In genomic region chr4:123433171-123433570, GRCm38 (mm10) we compare ENCODE assay signal across 21 mouse cellular contexts.
DNase-seq lines count a peak whose midpoint lies in the region; ATAC-seq and TF ChIP-seq lines count a peak whose summit lies in the region.
"Had no signal": no experiment of that assay in that cellular context is flagged by ENCODE, and none has a peak within 500 bp of the region (broad histone marks: within the 10 kb centered on the region; RNA-seq: fewer than 3 reads in every experiment).

No protein-coding gene starts in this region.

- TF ChIP-seq EP300 in liver, postnatal 0 days (IDR thresholded peaks at IDR 0.05; ENCODE audit: low read depth) = no peak

- peak; percentile 78 for DNase-seq in heart, adult 11 months
- DNase-seq in liver, adult 2 months (ENCODE audit: extremely low read depth, low read depth, low spot score) = peak; percentile 65
- no peak for DNase-seq in liver, postnatal 0 days
- peak; percentile 54 for DNase-seq in brain, adult 2 months (ENCODE audit: low read depth, low spot score)
- no peak for DNase-seq in midbrain, postnatal 0 days (ENCODE audit: low spot score)
- DNase-seq: adrenal gland, adult 8-10 months; adrenal gland, postnatal 14 days; adrenal gland, postnatal 36 days; cerebellum, adult 11-12 months; cerebellum, adult 2 months; cerebellum, adult 9-10 months; cerebellum, postnatal 10 days; cerebellum, postnatal 25 days had no signal

- no peak overlapping the region for H3K9ac ChIP-seq in heart, embryonic 12.5 days
- H3K9ac ChIP-seq in liver, adult 2 months (ENCODE audit: low read depth, low read length) = no peak overlapping the region
- H3K9ac ChIP-seq in liver, postnatal 0 days (replicated peaks) = no peak overlapping the region
- H3K9ac ChIP-seq in midbrain, postnatal 0 days (replicated peaks; ENCODE audit: low read length, poor library complexity, severe bottlenecking) = no peak overlapping the region
- H3K9ac ChIP-seq: embryonic facial prominence, embryonic 12.5 days; forebrain, embryonic 13.5 days had no signal

- H3K4me2 ChIP-seq in heart, embryonic 12.5 days = no peak overlapping the region
- H3K4me2 ChIP-seq in liver, postnatal 0 days (ENCODE audit: low read depth, low read length) = no peak overlapping the region
- no peak overlapping the region for H3K4me2 ChIP-seq in midbrain, postnatal 0 days (ENCODE audit: low read depth, low read length, poor library complexity, severe bottlenecking)
- H3K4me2 ChIP-seq: embryonic facial prominence, embryonic 12.5 days; forebrain, embryonic 13.5 days had no signal

- H3K27ac ChIP-seq in heart, embryonic 12.5 days (ENCODE audit: poor library complexity, severe bottlenecking) = no peak overlapping the region
- H3K27ac ChIP-seq in liver, adult 2 months (replicated peaks; ENCODE audit: insufficient read depth, low read depth, low read length) = no peak overlapping the region
- no peak overlapping the region for H3K27ac ChIP-seq in liver, postnatal 0 days (ENCODE audit: low read depth)
- H3K27ac ChIP-seq in midbrain, postnatal 0 days (ENCODE audit: low read depth, low read length) = no peak overlapping the region
- H3K27ac ChIP-seq: embryonic facial prominence, embryonic 10.5 days; embryonic facial prominence, embryonic 12.5 days; forebrain, embryonic 13.5 days had no signal

- WGBS in heart, embryonic 12.5 days = 91% methylated on average over 3 of the region's 3 CpGs
- WGBS in liver, adult 2 months = 34% methylated on average over 3 of the region's 3 CpGs
- 86% methylated on average over 3 of the region's 3 CpGs for WGBS in liver, postnatal 0 days (ENCODE audit: insufficient replicate concordance)
- 93% methylated on average over 3 of the region's 3 CpGs for WGBS in midbrain, postnatal 0 days

- no peaks in the 10 kb centered on the region; the same call in 1 of the 2 replicates for H3K79me2 ChIP-seq in liver, adult 2 months (ENCODE audit: control insufficient read depth, insufficient read depth, low read length)

- no peak for ATAC-seq in heart, embryonic 12.5 days (ENCODE audit: insufficient number of reproducible peaks, low FRiP score)
- no peak for ATAC-seq in liver, postnatal 0 days
- ATAC-seq in granulocyte monocyte progenitor cell, adult 5-6 weeks (replicated peaks; ENCODE audit: poor library complexity, severe bottlenecking) = no peak
- ATAC-seq in midbrain, postnatal 0 days (ENCODE audit: low FRiP score) = no peak
- ATAC-seq: activated CD4-positive, CD25-positive, alpha-beta regulatory T cell, adult 4 months; forebrain, embryonic 13.5 days; forebrain, embryonic 16.5 days; Patski had no signal

- no peak for TF ChIP-seq CTCF in liver, adult 2 months (IDR thresholded peaks at IDR 0.05; ENCODE audit: low read depth, low read length)
- no peak for TF ChIP-seq CTCF in liver, postnatal 0 days (IDR thresholded peaks at IDR 0.05; ENCODE audit: low read depth)
- no peak for TF ChIP-seq CTCF in midbrain, postnatal 0 days (IDR thresholded peaks at IDR 0.05)

- TF ChIP-seq POLR2A in liver, adult 2 months (IDR thresholded peaks at IDR 0.05; ENCODE audit: extremely low read depth, insufficient read depth, low read length) = no peak

- peaks cover 7% of the 10 kb centered on the region for H3K4me1 ChIP-seq in heart, embryonic 12.5 days (replicated peaks)
- H3K4me1 ChIP-seq in liver, adult 2 months (ENCODE audit: control insufficient read depth, insufficient read depth, low read length) = peaks cover 5% of the 10 kb centered on the region; the same call in 1 of the 2 replicates
- H3K4me1 ChIP-seq in liver, postnatal 0 days (ENCODE audit: insufficient read depth) = peaks cover 7% of the 10 kb centered on the region
- no peaks in the 10 kb centered on the region for H3K4me1 ChIP-seq in midbrain, postnatal 0 days (ENCODE audit: insufficient read depth, low read length)
- H3K4me1 ChIP-seq: embryonic facial prominence, embryonic 10.5 days; embryonic facial prominence, embryonic 12.5 days; forebrain, embryonic 13.5 days had no signal

- no peaks in the 10 kb centered on the region for H3K9me3 ChIP-seq in heart, embryonic 12.5 days (replicated peaks)
- no peaks in the 10 kb centered on the region for H3K9me3 ChIP-seq in liver, postnatal 0 days (ENCODE audit: low read length)
- no peaks in the 10 kb centered on the region for H3K9me3 ChIP-seq in midbrain, postnatal 0 days (ENCODE audit: low read length)
- H3K9me3 ChIP-seq: embryonic facial prominence, embryonic 10.5 days; embryonic facial prominence, embryonic 12.5 days; forebrain, embryonic 13.5 days had no signal

- H3K4me3 ChIP-seq in heart, embryonic 12.5 days = no peak overlapping the region
- H3K4me3 ChIP-seq in liver, adult 2 months (ENCODE audit: insufficient read depth, low read depth, low read length) = no peak overlapping the region
- no peak overlapping the region for H3K4me3 ChIP-seq in liver, postnatal 0 days (ENCODE audit: low read depth, low read length)
- H3K4me3 ChIP-seq in midbrain, postnatal 0 days (ENCODE audit: low read depth, low read length) = no peak overlapping the region
- H3K4me3 ChIP-seq: embryonic facial prominence, embryonic 10.5 days; embryonic facial prominence, embryonic 12.5 days; forebrain, embryonic 13.5 days had no signal

- peaks cover 59% of the 10 kb centered on the region for H3K36me3 ChIP-seq in heart, embryonic 12.5 days
- H3K36me3 ChIP-seq in liver, adult 2 months (ENCODE audit: control insufficient read depth, insufficient read depth, low read length) = peaks cover 54% of the 10 kb centered on the region
- H3K36me3 ChIP-seq in liver, postnatal 0 days (replicated peaks; ENCODE audit: insufficient read depth, low read length) = peaks cover 50% of the 10 kb centered on the region
- H3K36me3 ChIP-seq in midbrain, postnatal 0 days (ENCODE audit: insufficient read depth, low read length) = peaks cover 37% of the 10 kb centered on the region

- no peaks in the 10 kb centered on the region for H3K27me3 ChIP-seq in heart, embryonic 12.5 days (replicated peaks)
- no peaks in the 10 kb centered on the region for H3K27me3 ChIP-seq in liver, adult 2 months (ENCODE audit: control insufficient read depth, insufficient read depth, low read length)
- H3K27me3 ChIP-seq in liver, postnatal 0 days (ENCODE audit: insufficient read depth, low read length) = no peaks in the 10 kb centered on the region
- no peaks in the 10 kb centered on the region for H3K27me3 ChIP-seq in midbrain, postnatal 0 days (ENCODE audit: insufficient read depth, low read length)
- H3K27me3 ChIP-seq: embryonic facial prominence, embryonic 12.5 days; forebrain, embryonic 13.5 days; Patski had no signal

Comparison
In these comparisons a context has a peak if more than half of its experiments do, and no peak if none do; other contexts are left out.
1. DNase-seq: peak in heart, adult 11 months (single experiment), liver, adult 2 months (single experiment) and brain, adult 2 months (single experiment); none in liver, postnatal 0 days (single experiment) and midbrain, postnatal 0 days (single experiment).